Mouse (Mus musculus): ENCODE data around the gene Cela2a. TPM values are rescaled to one million over a fixed set of nuclear protein-coding genes. Genes with fewer than 3 reads are reported as not detected.

Cela2a gene
- total RNA-seq, 2 experiments from 2014 or later = not detected

DNA sequence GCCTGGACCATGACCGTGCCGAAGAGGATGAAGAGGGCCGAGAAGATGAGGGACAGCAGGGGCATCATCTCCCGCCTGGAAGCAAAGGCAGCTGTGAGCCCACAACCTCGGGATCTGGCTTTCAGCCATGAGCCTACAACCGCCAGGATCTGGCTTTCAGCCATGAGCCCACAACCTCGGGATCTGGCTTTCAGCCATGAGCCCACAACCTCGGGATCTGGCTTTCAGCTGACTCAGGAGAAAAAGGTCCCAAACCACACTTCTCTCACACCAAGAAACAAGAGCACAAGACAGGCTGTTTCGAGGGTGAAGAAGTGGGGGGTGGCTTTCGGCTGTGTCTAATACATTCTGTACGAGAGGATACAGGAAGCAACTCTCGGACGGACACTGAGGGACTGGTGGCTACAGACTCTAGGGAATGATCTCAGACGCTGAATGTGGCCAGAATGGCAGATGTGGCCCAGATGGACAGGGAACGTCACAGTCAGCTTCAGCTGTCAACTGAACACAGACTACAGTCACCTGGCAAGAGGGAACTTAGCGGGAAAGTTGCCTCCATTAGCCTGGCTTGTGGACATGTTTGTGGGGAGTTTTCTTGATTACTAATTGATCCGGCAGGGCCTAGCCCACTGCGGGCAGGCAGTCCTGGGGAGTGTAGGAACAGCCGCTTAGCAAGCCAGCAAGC is 59.1 kb downstream of the Cela2a start:
- no peak for DNase-seq

DNA sequence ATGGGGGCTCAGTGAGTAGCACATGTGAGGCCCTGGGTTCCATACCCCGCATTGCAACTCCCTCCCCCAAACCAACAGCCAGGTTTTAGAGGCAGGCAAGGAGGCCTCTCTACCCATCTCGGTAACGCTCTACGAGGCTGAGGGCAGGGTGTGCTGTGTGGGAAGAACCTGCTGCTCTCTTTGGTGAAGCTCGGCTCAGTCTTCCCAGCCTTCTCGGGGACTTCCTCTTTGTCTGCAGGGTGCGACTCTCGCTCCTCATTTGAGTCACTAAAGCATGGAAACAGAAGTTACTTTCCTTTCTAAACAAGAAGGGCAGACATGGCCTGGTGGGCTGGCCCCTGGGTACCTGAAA is 59.7 kb downstream of the Cela2a start:
- no peak for DNase-seq

DNA sequence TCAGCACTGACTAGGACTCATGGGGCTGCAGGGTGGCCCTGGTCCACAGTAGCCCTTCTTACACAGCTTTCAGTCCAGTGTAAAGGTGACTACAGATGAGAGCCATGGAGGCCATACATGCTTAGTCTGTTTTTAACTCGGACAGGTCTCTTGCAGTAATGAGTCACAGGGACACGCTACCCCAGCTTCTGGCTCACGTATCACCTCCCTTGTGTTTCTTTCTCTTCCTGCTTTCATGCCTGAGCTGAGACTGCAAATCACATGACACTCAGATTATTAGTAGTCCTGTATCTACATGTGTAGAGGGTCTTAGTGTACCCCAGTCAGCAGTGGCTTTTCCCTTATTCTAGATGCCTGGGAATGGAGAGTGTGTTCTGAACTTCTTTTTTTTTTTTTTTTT is 61.0 kb downstream of the Cela2a start:
- DNase-seq = no peak

Other genes with a start within 250 kb of the Cela2a start
- gene Fblim1, start 220.1 kb downstream of the Cela2a start, total RNA-seq (2021) = 10 to 100 TPM in 1 of 2 experiments, 1 to 10 TPM in 1; 9.5 to 12.9 TPM
- 1 to 10 TPM in 1 of 2 experiments, under 1 TPM in 1; 0.79 to 1.3 TPM for gene Tmem82, start 207.5 kb downstream of the Cela2a start, total RNA-seq (2021)
- 1 to 10 TPM; 3.0 to 7.0 TPM for gene Slc25a34, start 202.3 kb downstream of the Cela2a start, total RNA-seq (2021)
- 10 to 100 TPM; 46.0 to 65.8 TPM for gene Plekhm2, start 161.3 kb downstream of the Cela2a start, total RNA-seq (2021)
- 1 to 10 TPM in 1 of 2 experiments, not detected in 1; 2.4 TPM for gene Rsc1a1, start 140.6 kb downstream of the Cela2a start, total RNA-seq (2021)
- gene Ddi2, start 102.7 kb downstream of the Cela2a start, total RNA-seq (2021) = 10 to 100 TPM; 56.6 to 58.9 TPM
- gene Agmat, start 79.5 kb downstream of the Cela2a start, total RNA-seq (2021) = 10 to 100 TPM; 35.7 to 41.3 TPM
- gene Dnajc16, start 35.2 kb downstream of the Cela2a start, total RNA-seq (2021) = 10 to 100 TPM; 23.6 to 26.0 TPM
- gene Casp9, start 32.5 kb downstream of the Cela2a start, total RNA-seq (2021) = 10 to 100 TPM; 16.8 to 24.3 TPM
- gene Ctrc, start 20.2 kb upstream of the Cela2a start, total RNA-seq (2021) = not detected
- gene Efhd2, start 48.8 kb upstream of the Cela2a start, total RNA-seq (2021) = 10 to 100 TPM; 23.1 to 29.1 TPM
- gene Fhad1, start 188.9 kb upstream of the Cela2a start, total RNA-seq (2021) = under 1 TPM; 0.66 to 0.79 TPM

Measured in adrenal gland, postnatal 36 days (tissue).